Comparison of ENCODE assay signal across 7 mouse cellular contexts in genomic region chr1:134414501-134415167, GRCm38 (mm10). TPM values are rescaled to one million over a fixed set of nuclear protein-coding genes. Genes with fewer than 3 reads are reported as not detected.
DNase-seq lines count a peak whose midpoint lies in the region; ATAC-seq and TF ChIP-seq lines count a peak whose summit lies in the region.

No protein-coding gene starts in this region.

- peak overlapping the region; percentile 16 for H3K4me3 ChIP-seq in thymus, adult 2 months (ENCODE audit: control insufficient read depth, insufficient read depth, low read length)
- peak overlapping the region; percentile 88 for H3K4me3 ChIP-seq in forebrain, embryonic 11.5 days (ENCODE audit: low read depth, low read length)
- H3K4me3 ChIP-seq in liver, embryonic 13.5 days (replicated peaks): peak overlapping the region; percentile 89

- H3K4me1 ChIP-seq in thymus, adult 2 months (replicated peaks; ENCODE audit: control insufficient read depth, insufficient read depth, low read length): peaks cover 9% of the 10 kb centered on the region
- H3K4me1 ChIP-seq in forebrain, embryonic 11.5 days (replicated peaks; ENCODE audit: control insufficient read depth, insufficient read depth, low read length): peaks cover 11% of the 10 kb centered on the region; the same call in 1 of the 2 replicates
- peaks cover 49% of the 10 kb centered on the region for H3K4me1 ChIP-seq in liver, embryonic 13.5 days (replicated peaks)

- ATAC-seq in forebrain, embryonic 11.5 days (replicated peaks; ENCODE audit: low FRiP score): peak; percentile 29
- no peak for ATAC-seq in liver, embryonic 13.5 days (ENCODE audit: low read depth)

- WGBS in thymus, adult 2 months: 17% methylated on average over 11 of the region's 11 CpGs
- 14% methylated on average over 11 of the region's 11 CpGs for WGBS in forebrain, embryonic 11.5 days
- WGBS in liver, embryonic 13.5 days (ENCODE audit: insufficient replicate concordance): 17% methylated on average over 11 of the region's 11 CpGs

- no peak for TF ChIP-seq POLR2A in thymus, adult 2 months (IDR thresholded peaks at IDR 0.05; ENCODE audit: control insufficient read depth, extremely low read depth, insufficient read depth, low read length, poor library complexity)

- H3K9ac ChIP-seq in forebrain, embryonic 11.5 days (ENCODE audit: low read length): peak overlapping the region; percentile 90; the same call in 1 of the 2 replicates
- peak overlapping the region; percentile 75 for H3K9ac ChIP-seq in liver, embryonic 13.5 days

- no peaks in the 10 kb centered on the region for H3K9me3 ChIP-seq in forebrain, embryonic 11.5 days (ENCODE audit: control insufficient read depth, low read length)
- H3K9me3 ChIP-seq in liver, embryonic 13.5 days (replicated peaks): no peaks in the 10 kb centered on the region

- no peak for DNase-seq in thymus, adult 2 months
- no peak for DNase-seq in thymus, postnatal 14 days
- DNase-seq in forebrain, embryonic 11.5 days (ENCODE audit: low spot score): no peak
- DNase-seq in liver, embryonic 13.5 days: no peak
- DNase-seq in ovary, adult 18-20 months (ENCODE audit: low spot score): no peak
- DNase-seq in adrenal gland, adult 2 months: no peak
- no peak for DNase-seq in urinary bladder, adult 2 months (ENCODE audit: low spot score)

- H3K4me2 ChIP-seq in forebrain, embryonic 11.5 days (ENCODE audit: low read depth, low read length, severe bottlenecking): peak overlapping the region; percentile 46
- peak overlapping the region; percentile 76 for H3K4me2 ChIP-seq in liver, embryonic 13.5 days

- H3K36me3 ChIP-seq in thymus, adult 2 months (ENCODE audit: control insufficient read depth, insufficient read depth, low read length): no peaks in the 10 kb centered on the region
- no peaks in the 10 kb centered on the region for H3K36me3 ChIP-seq in forebrain, embryonic 11.5 days (ENCODE audit: control insufficient read depth, insufficient read depth, low read length)
- peaks cover 33% of the 10 kb centered on the region for H3K36me3 ChIP-seq in liver, embryonic 13.5 days

- no peaks in the 10 kb centered on the region for H3K27me3 ChIP-seq in thymus, adult 2 months (ENCODE audit: control insufficient read depth, insufficient read depth, low read length)
- no peaks in the 10 kb centered on the region for H3K27me3 ChIP-seq in forebrain, embryonic 11.5 days (ENCODE audit: control insufficient read depth, insufficient read depth, low read length)
- H3K27me3 ChIP-seq in liver, embryonic 13.5 days: no peaks in the 10 kb centered on the region

- no peak overlapping the region for H3K27ac ChIP-seq in thymus, adult 2 months (ENCODE audit: control insufficient read depth, insufficient read depth, low read length)
- peak overlapping the region; percentile 76 for H3K27ac ChIP-seq in forebrain, embryonic 11.5 days (ENCODE audit: low read depth, low read length)
- peak overlapping the region; percentile 97 for H3K27ac ChIP-seq in liver, embryonic 13.5 days

- TF ChIP-seq CTCF in thymus, adult 2 months (IDR thresholded peaks at IDR 0.05; ENCODE audit: borderline replicate concordance, control insufficient read depth, extremely low read depth, insufficient read depth, low read length, poor library complexity): no peak

RNA-seq across cellular contexts. Expression of gene Adipor1, which starts 0.5 kb away (rescaled TPM):
- polyA plus RNA-seq in thymus, adult 2 months (2012; rRNA removed): 92.2 and 94.0 TPM in 2 replicates
- 77.0 and 77.8 TPM in 2 replicates for polyA plus RNA-seq in forebrain, embryonic 11.5 days (2014; fragmentation: Nextera tagmentation; extraction: Ambion mirVana)
- polyA plus RNA-seq in liver, embryonic 13.5 days (2015; fragmentation: Nextera tagmentation; extraction: Ambion mirVana): 130 and 138 TPM in 2 replicates
- 100 to 1,000 TPM; 123 to 129 TPM for total RNA-seq in adrenal gland, adult 2 months (2021)
- polyA plus RNA-seq in adrenal gland, adult 2 months (2012; rRNA removed): 328 and 482 TPM in 2 replicates
- 77.7 and 87.7 TPM in 2 replicates for polyA plus RNA-seq in urinary bladder, adult 2 months (2012; rRNA removed)

RNA-seq across cellular contexts. Expression of gene Cyb5r1, which starts 9.3 kb away (rescaled TPM):
- 44.9 and 47.2 TPM in 2 replicates for polyA plus RNA-seq in thymus, adult 2 months (2012; rRNA removed)
- polyA plus RNA-seq in forebrain, embryonic 11.5 days (2014; fragmentation: Nextera tagmentation; extraction: Ambion mirVana): 24.5 and 25.8 TPM in 2 replicates
- 20.4 TPM in 2 replicates for polyA plus RNA-seq in liver, embryonic 13.5 days (2015; fragmentation: Nextera tagmentation; extraction: Ambion mirVana)
- 10 to 100 TPM; 34.2 to 82.9 TPM for total RNA-seq in adrenal gland, adult 2 months (2021)
- 81.8 and 85.3 TPM in 2 replicates for polyA plus RNA-seq in adrenal gland, adult 2 months (2012; rRNA removed)
- 41.1 and 41.7 TPM in 2 replicates for polyA plus RNA-seq in urinary bladder, adult 2 months (2012; rRNA removed)

RNA-seq across cellular contexts. Expression of gene 4933406M09Rik, which starts 28.9 kb away (rescaled TPM):
- polyA plus RNA-seq in thymus, adult 2 months (2012; rRNA removed): not detected in 2 replicates
- not detected in 2 replicates for polyA plus RNA-seq in forebrain, embryonic 11.5 days (2014; fragmentation: Nextera tagmentation; extraction: Ambion mirVana)
- polyA plus RNA-seq in liver, embryonic 13.5 days (2015; fragmentation: Nextera tagmentation; extraction: Ambion mirVana): not detected in 2 replicates
- total RNA-seq in adrenal gland, adult 2 months (2021): not detected
- not detected in 2 replicates for polyA plus RNA-seq in adrenal gland, adult 2 months (2012; rRNA removed)
- polyA plus RNA-seq in urinary bladder, adult 2 months (2012; rRNA removed): not detected in 2 replicates

RNA-seq across cellular contexts. Expression of gene Klhl12, which starts 40.7 kb away (rescaled TPM):
- 7.7 and 7.9 TPM in 2 replicates for polyA plus RNA-seq in thymus, adult 2 months (2012; rRNA removed)
- 34.1 and 36.3 TPM in 2 replicates for polyA plus RNA-seq in forebrain, embryonic 11.5 days (2014; fragmentation: Nextera tagmentation; extraction: Ambion mirVana)
- 34.7 and 37.4 TPM in 2 replicates for polyA plus RNA-seq in liver, embryonic 13.5 days (2015; fragmentation: Nextera tagmentation; extraction: Ambion mirVana)
- 10 to 100 TPM; 17.0 to 20.9 TPM for total RNA-seq in adrenal gland, adult 2 months (2021)
- polyA plus RNA-seq in adrenal gland, adult 2 months (2012; rRNA removed): 3.6 and 4.7 TPM in 2 replicates
- 15.2 and 16.3 TPM in 2 replicates for polyA plus RNA-seq in urinary bladder, adult 2 months (2012; rRNA removed)

RNA-seq across cellular contexts. Expression of gene Tmem183a, which starts 52.9 kb away (rescaled TPM):
- 85.4 and 98.5 TPM in 2 replicates for polyA plus RNA-seq in thymus, adult 2 months (2012; rRNA removed)
- 133 and 145 TPM in 2 replicates for polyA plus RNA-seq in forebrain, embryonic 11.5 days (2014; fragmentation: Nextera tagmentation; extraction: Ambion mirVana)
- polyA plus RNA-seq in liver, embryonic 13.5 days (2015; fragmentation: Nextera tagmentation; extraction: Ambion mirVana): 58.8 and 67.9 TPM in 2 replicates
- 10 to 100 TPM; 50.0 to 55.4 TPM for total RNA-seq in adrenal gland, adult 2 months (2021)
- 37.4 and 40.7 TPM in 2 replicates for polyA plus RNA-seq in adrenal gland, adult 2 months (2012; rRNA removed)
- polyA plus RNA-seq in urinary bladder, adult 2 months (2012; rRNA removed): 55.4 and 57.5 TPM in 2 replicates

Comparison
In these comparisons a context has a peak if more than half of its experiments do, and no peak if none do; other contexts are left out.
1. H3K4me3 ChIP-seq: peak in every context shown above with its lines; median percentile 89 in liver, embryonic 13.5 days; 88 in forebrain, embryonic 11.5 days; 16 in thymus, adult 2 months.